Mouse (Mus musculus) intestine, embryonic 15.5 days (tissue): ENCODE results near the gene Atp6v0e2. TPM values are rescaled to one million over a fixed set of nuclear protein-coding genes. Genes with fewer than 3 reads are reported as not detected.

ENCODE experiments used
- ATAC-seq: fragments of 200-750 bp; cut with Nextera tagmentation; 2 replicates; pipeline ENCODE4 v1.8.0; 2017; ENCODE audit warnings: moderate TSS enrichment, moderate library complexity
- H3K27ac ChIP-seq: fragments of 300-500 bp; sonication (generic); 2 replicates; pipeline ENCODE4 v1.5.1; 2015; ENCODE audit warnings: mild to moderate bottlenecking, inconsistent platforms
- H3K27me3 ChIP-seq: fragments of 300-500 bp; sonication (generic); replicated peaks from 2 replicates; pipeline ENCODE4 v1.6.1; 2015; ENCODE audit warnings: inconsistent platforms
- H3K36me3 ChIP-seq: fragments of 300-500 bp; sonication (generic); 2 replicates; pipeline ENCODE4 v1.6.1; 2015; ENCODE audit warnings: inconsistent platforms
- H3K4me1 ChIP-seq: fragments of 300-500 bp; sonication (generic); replicated peaks from 2 replicates; pipeline ENCODE4 v1.6.1; 2015; ENCODE audit warnings: inconsistent platforms
- H3K4me2 ChIP-seq: fragments of 300-500 bp; sonication (generic); replicated peaks from 2 replicates; pipeline ENCODE4 v1.6.1; 2015; ENCODE audit warnings: mild to moderate bottlenecking, inconsistent platforms
- H3K4me3 ChIP-seq: fragments of 300-500 bp; sonication (generic); replicated peaks from 2 replicates; pipeline ENCODE4 v1.5.1; 2015; ENCODE audit warnings: inconsistent platforms
- H3K9ac ChIP-seq: fragments of 300-500 bp; sonication (generic); 2 replicates; pipeline ENCODE4 v1.6.1; 2015; ENCODE audit warnings: inconsistent platforms
- H3K9me3 ChIP-seq: fragments of 300-500 bp; sonication (generic); 2 replicates; pipeline ENCODE4 v1.6.1; 2016; ENCODE audit warnings: inconsistent platforms
- WGBS: fragments of 180-500 bp; shearing (Covaris S2); methylation state at CpG from one replicate; pipeline ENCODE4 v1.1.7; 2015; 5-methylcytosine and 5-hydroxymethylcytosine counted together
- polyA plus RNA-seq: library from polyadenylated mRNA; unstranded; fragments of >200 nt; fragmentation: Nextera tagmentation; extraction: Ambion mirVana; gene quantifications from 2 replicates; pipeline ENCODE4 v1.2.1, GENCODE M21; 2015

The Atp6v0e2 gene
- polyA plus RNA-seq, 1 experiment from 2014 or later, result 23.3 TPM

- WGBS, result 58% methylated on average over 21 of the region's 21 CpGs
- 0 out of 2 replicates have a peak, but pooled peaks cover 4% of the 10 kb centered on the region for H3K36me3 ChIP-seq
- H3K9ac ChIP-seq, result no peak overlapping the region
- peak overlapping the region; percentile 74 for H3K27ac ChIP-seq
- no peaks in the 10 kb centered on the region for H3K9me3 ChIP-seq
- peaks cover 27% of the 10 kb centered on the region for H3K4me1 ChIP-seq
- H3K27me3 ChIP-seq, result no peaks in the 10 kb centered on the region
- peak; percentile 39 for ATAC-seq
- no peak overlapping the region for H3K4me3 ChIP-seq
- peak overlapping the region; percentile 10; the same call in 1 of the 2 replicates for H3K4me2 ChIP-seq
Observed at GRCm38 (mm10) chr6:48568036-48568984, 30.9 kb downstream of the Atp6v0e2 start.

GRCm38 (mm10) chr6:48569065-48569807 lies 31.8 kb downstream of the Atp6v0e2 start:
- H3K9me3 ChIP-seq, result no peaks in the 10 kb centered on the region
- WGBS, result 64% methylated on average over 8 of the region's 8 CpGs
- H3K27ac ChIP-seq, result peak overlapping the region; percentile 44
- no peak overlapping the region for H3K9ac ChIP-seq
- no peak overlapping the region for H3K4me3 ChIP-seq
- H3K4me2 ChIP-seq, result peak overlapping the region; percentile 10; the same call in 1 of the 2 replicates
- no peaks in the 10 kb centered on the region for H3K27me3 ChIP-seq
- 0 out of 2 replicates have a peak, but pooled peaks cover 4% of the 10 kb centered on the region for H3K36me3 ChIP-seq
- no peak for ATAC-seq
- peaks cover 29% of the 10 kb centered on the region for H3K4me1 ChIP-seq

- WGBS, result 96% methylated on average over 5 of the region's 5 CpGs
- H3K4me2 ChIP-seq, result peak overlapping the region; percentile 44
- H3K27ac ChIP-seq, result peak overlapping the region; percentile 64
- peaks cover 21% of the 10 kb centered on the region for H3K4me1 ChIP-seq
- 0 out of 2 replicates have a peak, but pooled peaks cover 4% of the 10 kb centered on the region for H3K36me3 ChIP-seq
- H3K9me3 ChIP-seq, result no peaks in the 10 kb centered on the region
- H3K27me3 ChIP-seq, result no peaks in the 10 kb centered on the region
- ATAC-seq, result no peak
- H3K4me3 ChIP-seq, result peak overlapping the region; percentile 7; the same call in 1 of the 2 replicates
- H3K9ac ChIP-seq, result no peak overlapping the region
Observed at GRCm38 (mm10) chr6:48572014-48572413, 34.6 kb downstream of the Atp6v0e2 start.

- Histone ChIP-seq H3K9ac (no peak within 1 kb of the TSS), H3K4me3 (peak within 1 kb of the TSS; percentile 7; the same call in 1 of the 2 replicates), H3K27me3 (no peaks in the 10 kb centered on the region), H3K4me1 (peaks cover 21% of the 10 kb centered on the region), H3K27ac (peak within 1 kb of the TSS; percentile 64), H3K4me2 (peak within 1 kb of the TSS; percentile 44), H3K36me3 (0 out of 2 replicates have a peak, but pooled peaks cover 4% of the 10 kb centered on the region), H3K9me3 (no peaks in the 10 kb centered on the region)
- 20% methylated on average over 6 of the region's 6 CpGs for WGBS
- ATAC-seq, result peak; percentile 83
Observed at GRCm38 (mm10) chr6:48572572-48573061, 35.2 kb downstream of the Atp6v0e2 start, which contains the start of gene Rarres2. Rarres2 (minus strand) TSS chr6:48572789.

- H3K27me3 ChIP-seq, result no peaks in the 10 kb centered on the region
- H3K4me2 ChIP-seq, result no peak overlapping the region
- no peaks in the 10 kb centered on the region for H3K9me3 ChIP-seq
- no peak overlapping the region for H3K9ac ChIP-seq
- no peak overlapping the region for H3K4me3 ChIP-seq
- WGBS, result 39% methylated on average over 10 of the region's 10 CpGs
- ATAC-seq, result peak; percentile 42
- peak overlapping the region; percentile 64 for H3K27ac ChIP-seq
- H3K4me1 ChIP-seq, result peaks cover 18% of the 10 kb centered on the region
- 0 out of 2 replicates have a peak, but pooled peaks cover 4% of the 10 kb centered on the region for H3K36me3 ChIP-seq
Observed at GRCm38 (mm10) chr6:48573280-48573679, 35.9 kb downstream of the Atp6v0e2 start.

GRCm38 (mm10) chr6:48573981-48574380 lies 36.6 kb downstream of the Atp6v0e2 start:
- Histone ChIP-seq H3K4me1 (peaks cover 15% of the 10 kb centered on the region; the same call in 1 of the 2 replicates), H3K4me2 (no peak overlapping the region), H3K9me3 (no peaks in the 10 kb centered on the region), H3K27me3 (no peaks in the 10 kb centered on the region), H3K36me3 (0 out of 2 replicates have a peak, but pooled peaks cover 4% of the 10 kb centered on the region), H3K27ac (no peak overlapping the region), H3K4me3 (no peak overlapping the region), H3K9ac (no peak overlapping the region)
- ATAC-seq, result no peak
- 53% methylated on average over 3 of the region's 3 CpGs for WGBS

GRCm38 (mm10) chr6:48578736-48579135 lies 41.3 kb downstream of the Atp6v0e2 start:
- Histone ChIP-seq H3K4me3 (no peak overlapping the region), H3K27me3 (no peaks in the 10 kb centered on the region), H3K36me3 (no peaks in the 10 kb centered on the region), H3K9ac (no peak overlapping the region), H3K4me1 (peaks cover 6% of the 10 kb centered on the region; the same call in 1 of the 2 replicates), H3K27ac (no peak overlapping the region), H3K9me3 (no peaks in the 10 kb centered on the region), H3K4me2 (no peak overlapping the region)
- WGBS, result 46% methylated on average over 5 of the region's 5 CpGs
- no peak for ATAC-seq

GRCm38 (mm10) chr6:48579215-48579648 lies 41.8 kb downstream of the Atp6v0e2 start:
- Histone ChIP-seq H3K9ac (peak overlapping the region; percentile 8; the same call in 1 of the 2 replicates), H3K36me3 (no peaks in the 10 kb centered on the region), H3K9me3 (no peaks in the 10 kb centered on the region), H3K4me1 (peaks cover 6% of the 10 kb centered on the region; the same call in 1 of the 2 replicates), H3K27me3 (no peaks in the 10 kb centered on the region), H3K27ac (peak overlapping the region; percentile 72), H3K4me3 (no peak overlapping the region), H3K4me2 (peak overlapping the region; percentile 22; the same call in 1 of the 2 replicates)
- peak; percentile 63 for ATAC-seq
- WGBS, result 25% methylated on average over 5 of the region's 5 CpGs

- H3K9ac ChIP-seq, result no peak overlapping the region
- no peak for ATAC-seq
- H3K4me2 ChIP-seq, result no peak overlapping the region
- peaks cover 6% of the 10 kb centered on the region; the same call in 1 of the 2 replicates for H3K4me1 ChIP-seq
- H3K27ac ChIP-seq, result no peak overlapping the region
- H3K9me3 ChIP-seq, result no peaks in the 10 kb centered on the region
- WGBS, result 37% methylated on average over 3 of the region's 3 CpGs
- H3K27me3 ChIP-seq, result no peaks in the 10 kb centered on the region
- H3K36me3 ChIP-seq, result no peaks in the 10 kb centered on the region
- H3K4me3 ChIP-seq, result no peak overlapping the region
Observed at GRCm38 (mm10) chr6:48581257-48581656, 43.8 kb downstream of the Atp6v0e2 start.

GRCm38 (mm10) chr6:48582037-48582436 lies 44.6 kb downstream of the Atp6v0e2 start:
- 76% methylated on average over 3 of the region's 3 CpGs for WGBS
- Histone ChIP-seq H3K36me3 (no peaks in the 10 kb centered on the region), H3K4me1 (peaks cover 6% of the 10 kb centered on the region; the same call in 1 of the 2 replicates), H3K4me3 (no peak overlapping the region), H3K9ac (no peak overlapping the region), H3K4me2 (no peak overlapping the region), H3K9me3 (no peaks in the 10 kb centered on the region), H3K27ac (no peak overlapping the region), H3K27me3 (no peaks in the 10 kb centered on the region)
- ATAC-seq, result peak; percentile 39; the same call in 1 of the 2 replicates

- H3K4me3 ChIP-seq, result no peak within 1 kb of the TSS
- 41% methylated on average over 6 of the region's 6 CpGs for WGBS
- ATAC-seq, result no peak
- H3K4me1 ChIP-seq, result peaks cover 8% of the 10 kb centered on the region
- H3K27me3 ChIP-seq, result no peaks in the 10 kb centered on the region
- no peak within 1 kb of the TSS for H3K27ac ChIP-seq
- no peaks in the 10 kb centered on the region for H3K9me3 ChIP-seq
- no peaks in the 10 kb centered on the region for H3K36me3 ChIP-seq
- H3K4me2 ChIP-seq, result no peak within 1 kb of the TSS
- no peak within 1 kb of the TSS; the same call in 1 of the 2 replicates for H3K9ac ChIP-seq
Observed at GRCm38 (mm10) chr6:48589194-48589750, 51.9 kb downstream of the Atp6v0e2 start, which contains the start of gene Gm45021. Gm45021 (plus strand) TSS chr6:48589610.
